Mouse (Mus musculus) adrenal gland, postnatal 36 days (tissue): ENCODE results near the gene Dennd1b. TPM values are rescaled to one million over a fixed set of nuclear protein-coding genes. Genes with fewer than 3 reads are reported as not detected.

Experiments used
- DNase-seq, 2 experiments: peaks; one replicate each; pipeline ENCODE4 v3.0.0; 2021; ENCODE audit warnings: mixed read lengths in 1 of 2
- total RNA-seq, 2 experiments: library from RNA; stranded (reverse); gene quantifications; 2 replicates each; pipeline ENCODE4 v1.2.3; 2021

Dennd1b gene
- total RNA-seq, 2 experiments from 2014 or later, result 24.0 to 27.9 TPM

- no peak for DNase-seq
Measured at GRCm38 (mm10) chr1:139015118-139015788, 52.0 kb downstream of the Dennd1b start.

- DNase-seq, result no peak
Measured at GRCm38 (mm10) chr1:139021298-139021697, 58.1 kb downstream of the Dennd1b start.

- DNase-seq, result no peak
Measured at GRCm38 (mm10) chr1:139025882-139026645, 62.8 kb downstream of the Dennd1b start.

- no peak for DNase-seq
Measured at GRCm38 (mm10) chr1:139029521-139029920, 66.3 kb downstream of the Dennd1b start.

- no peak for DNase-seq
Measured at GRCm38 (mm10) chr1:139032411-139032810, 69.2 kb downstream of the Dennd1b start.

GRCm38 (mm10) chr1:139035141-139035540, 71.9 kb downstream of the Dennd1b start:
- DNase-seq, result no peak

- no peak for DNase-seq
Measured at GRCm38 (mm10) chr1:139036302-139036701, 73.1 kb downstream of the Dennd1b start.

GRCm38 (mm10) chr1:139036768-139037507, 73.7 kb downstream of the Dennd1b start:
- DNase-seq, result no peak

GRCm38 (mm10) chr1:139038074-139038473, 74.8 kb downstream of the Dennd1b start:
- no peak for DNase-seq

- no peak for DNase-seq
Measured at GRCm38 (mm10) chr1:139038620-139039019, 75.4 kb downstream of the Dennd1b start.

GRCm38 (mm10) chr1:139039529-139040230, 76.4 kb downstream of the Dennd1b start:
- DNase-seq, result no peak

GRCm38 (mm10) chr1:139049075-139049474, 85.8 kb downstream of the Dennd1b start:
- DNase-seq, result no peak

GRCm38 (mm10) chr1:139049881-139050472, 86.7 kb downstream of the Dennd1b start:
- DNase-seq, result no peak

GRCm38 (mm10) chr1:139053003-139053402, 89.8 kb downstream of the Dennd1b start:
- DNase-seq, result no peak

- no peak for DNase-seq
Measured at GRCm38 (mm10) chr1:139060301-139060700, 97.1 kb downstream of the Dennd1b start.

- DNase-seq, result no peak
Measured at GRCm38 (mm10) chr1:139064711-139065110, 101.5 kb downstream of the Dennd1b start.

- DNase-seq, result no peak
Measured at GRCm38 (mm10) chr1:139067210-139067609, 104.0 kb downstream of the Dennd1b start.

- DNase-seq, result no peak
Measured at GRCm38 (mm10) chr1:139071015-139071414, 107.8 kb downstream of the Dennd1b start.

- DNase-seq, result no peak
Measured at GRCm38 (mm10) chr1:139075671-139076070, 112.4 kb downstream of the Dennd1b start.

GRCm38 (mm10) chr1:139077989-139078388, 114.8 kb downstream of the Dennd1b start:
- no peak for DNase-seq

- no peak for DNase-seq
Measured at GRCm38 (mm10) chr1:139079000-139079399, 115.8 kb downstream of the Dennd1b start.

- no peak for DNase-seq
Measured at GRCm38 (mm10) chr1:139079523-139079922, 116.3 kb downstream of the Dennd1b start.
